Mouse (Mus musculus) A20 (cell line): ENCODE data around the gene Ninj1.

Source experiments
- DNase-seq: peaks from one replicate; pipeline ENCODE4 v3.0.0-alpha.2; 2011; ENCODE audit warnings: low read depth, low spot score

The Ninj1 gene

DNA sequence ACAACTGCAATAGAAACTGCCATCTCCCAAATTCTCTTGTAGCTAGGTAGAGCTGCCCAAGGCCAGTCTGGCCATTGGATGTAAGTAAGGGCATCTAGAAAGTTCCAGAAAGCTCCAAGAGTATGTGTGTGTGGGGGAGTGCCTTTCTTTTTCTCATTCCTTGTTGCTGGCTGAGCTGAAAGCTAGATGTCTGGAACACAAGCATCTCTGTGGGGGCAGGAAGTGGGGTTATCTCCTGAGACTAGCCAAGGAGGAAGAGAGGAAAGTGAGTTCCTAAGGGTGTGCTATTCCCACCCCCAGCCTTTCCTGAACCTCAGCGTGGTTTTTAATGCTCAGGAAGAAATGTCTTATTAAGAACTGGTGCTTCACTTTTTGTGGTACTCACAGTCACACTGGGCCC lies 15.6 kb upstream of the Ninj1 start:
- DNase-seq, result no peak

DNA sequence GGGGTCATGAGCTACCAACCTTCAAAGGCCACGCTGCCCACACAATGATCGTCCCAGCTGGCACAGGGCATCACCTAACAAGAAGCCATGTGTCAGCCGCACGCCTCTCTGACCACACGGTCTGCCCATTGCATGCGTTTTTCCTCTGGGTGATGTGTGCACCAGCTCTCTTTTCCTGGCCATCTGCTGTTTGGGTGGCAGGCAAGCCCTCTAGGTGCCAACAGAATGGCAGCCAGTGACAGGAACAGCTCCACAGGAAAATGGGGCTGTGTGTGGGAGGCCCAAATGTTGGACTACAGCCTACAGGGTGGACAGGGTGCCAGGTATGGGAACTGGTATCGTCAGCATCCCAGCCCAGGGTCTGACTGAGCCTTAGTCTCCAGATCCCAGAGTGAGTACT lies 14.9 kb upstream of the Ninj1 start:
- no peak for DNase-seq

DNA sequence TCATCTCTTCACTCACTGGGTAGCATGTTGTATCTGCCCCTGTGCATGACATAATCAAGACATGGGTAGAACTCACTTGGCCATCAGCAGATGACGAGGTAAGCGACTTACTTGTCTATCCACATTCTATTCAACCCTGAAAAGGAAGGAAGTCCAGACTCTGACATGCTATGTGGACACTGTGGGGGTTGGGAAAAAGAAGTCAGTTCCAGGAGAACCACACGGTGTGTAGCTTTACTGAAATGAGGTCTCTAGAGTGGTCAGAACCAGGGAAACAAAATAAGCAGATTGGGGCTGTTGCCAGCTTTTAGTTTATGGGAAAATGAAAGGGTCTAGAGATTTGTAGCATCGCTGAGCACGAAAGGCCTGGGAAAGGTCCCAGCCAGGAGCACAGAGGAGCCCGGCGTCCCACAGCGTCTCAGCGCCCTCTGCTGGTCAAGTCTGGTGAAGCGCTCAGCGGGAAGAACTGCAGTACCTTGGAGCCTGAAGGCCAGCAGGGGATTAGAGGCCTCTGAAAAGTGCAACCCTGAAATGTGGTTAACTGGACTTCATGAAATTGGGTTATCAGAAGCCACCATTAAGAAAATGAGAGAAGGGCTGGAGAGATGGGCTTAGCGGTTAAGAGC lies 14.2 kb upstream of the Ninj1 start:
- DNase-seq, result peak; percentile 74

DNA sequence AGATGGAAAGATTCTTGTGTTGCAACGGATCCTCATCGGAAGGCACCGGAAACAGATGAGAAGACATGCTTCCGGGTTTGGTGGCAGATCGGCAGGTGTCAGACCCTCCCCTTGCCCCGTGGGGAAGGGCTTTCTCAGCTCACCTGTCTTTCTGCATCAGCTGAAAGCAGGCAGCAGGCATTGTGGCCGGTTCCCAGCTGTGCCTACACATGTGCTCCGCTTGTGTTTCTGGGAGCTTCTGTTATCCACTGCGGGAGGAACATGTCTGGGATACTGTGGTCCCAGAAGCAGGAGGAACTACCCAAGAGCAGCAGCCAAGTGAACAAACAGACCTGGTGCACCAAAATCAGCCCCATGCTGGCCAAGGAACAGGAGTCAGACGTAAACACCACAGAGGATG lies 11.8 kb upstream of the Ninj1 start:
- DNase-seq, result no peak

DNA sequence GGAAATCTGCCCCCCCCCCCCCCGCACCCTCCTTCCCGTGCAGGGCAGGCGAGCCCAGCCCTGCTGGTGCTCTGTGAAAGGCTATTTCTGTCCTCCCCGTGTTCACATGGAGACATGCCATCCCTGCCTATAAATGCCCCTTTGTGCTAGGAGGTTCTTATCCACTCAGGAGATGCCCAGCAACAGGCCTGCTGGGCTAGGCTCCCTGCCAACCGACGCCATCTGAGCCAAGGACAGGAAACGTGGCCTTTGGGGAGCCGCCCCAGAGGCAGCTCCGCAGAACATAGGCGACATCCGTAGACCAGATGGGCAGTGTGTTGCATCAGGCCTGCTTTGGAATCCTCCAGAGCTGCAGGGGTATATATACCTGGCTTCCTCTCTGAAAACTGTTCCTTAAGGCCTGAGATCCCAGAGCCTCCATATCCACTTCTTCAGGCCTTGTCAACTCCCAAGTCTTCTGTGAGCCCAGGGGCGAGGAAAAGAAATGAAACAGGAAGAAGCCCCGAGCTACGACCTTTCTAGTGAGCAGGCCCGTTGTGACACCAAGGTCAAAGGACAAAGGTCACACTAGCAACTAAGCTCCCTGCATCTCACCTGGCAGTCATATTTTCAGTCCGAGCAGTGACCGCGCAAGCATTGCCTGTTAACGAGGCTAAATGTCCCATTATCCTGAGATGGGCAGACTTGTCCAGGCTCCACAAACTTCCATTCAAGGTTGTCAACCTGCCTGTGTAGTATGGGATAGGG lies 8.3 kb upstream of the Ninj1 start:
- DNase-seq, result no peak

DNA sequence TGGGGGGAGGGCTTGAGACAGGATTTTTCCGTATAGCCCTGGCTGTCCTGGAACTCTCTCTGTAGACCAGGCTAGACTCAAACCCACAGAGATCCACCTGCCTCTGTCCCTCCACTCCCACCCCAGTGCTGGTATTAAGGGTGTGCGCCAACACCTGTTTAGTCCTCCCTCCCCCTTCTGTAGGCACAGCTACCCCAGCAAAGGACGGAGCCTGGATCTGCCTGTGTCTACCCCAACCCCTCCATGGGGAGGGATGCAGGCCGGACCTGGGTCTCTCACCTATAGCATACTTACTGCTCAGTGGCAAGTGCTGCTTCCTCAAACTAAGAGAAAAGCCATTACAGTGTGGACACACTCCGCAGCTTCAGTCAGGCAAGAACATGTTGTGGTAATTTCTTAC lies 7.0 kb upstream of the Ninj1 start:
- no peak for DNase-seq

DNA sequence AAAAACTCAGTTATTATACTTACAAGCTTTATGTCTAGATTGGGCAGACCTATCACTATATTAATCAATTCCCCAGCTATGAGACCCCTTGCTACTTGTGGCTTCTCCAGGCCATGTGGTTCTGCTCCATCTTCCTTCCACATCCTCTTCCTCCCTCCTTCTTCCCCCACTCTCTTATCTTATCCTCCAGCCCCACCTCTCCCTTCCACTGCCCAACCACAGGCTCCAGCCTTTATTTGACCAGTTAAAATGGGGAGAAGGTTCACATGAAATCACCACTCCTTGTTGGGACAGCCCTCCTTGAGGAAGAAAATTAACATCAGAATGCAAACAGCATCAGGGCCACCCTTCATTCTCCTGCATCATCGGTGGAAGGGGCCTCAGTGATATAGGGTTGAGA lies 6.6 kb upstream of the Ninj1 start:
- DNase-seq, result no peak

DNA sequence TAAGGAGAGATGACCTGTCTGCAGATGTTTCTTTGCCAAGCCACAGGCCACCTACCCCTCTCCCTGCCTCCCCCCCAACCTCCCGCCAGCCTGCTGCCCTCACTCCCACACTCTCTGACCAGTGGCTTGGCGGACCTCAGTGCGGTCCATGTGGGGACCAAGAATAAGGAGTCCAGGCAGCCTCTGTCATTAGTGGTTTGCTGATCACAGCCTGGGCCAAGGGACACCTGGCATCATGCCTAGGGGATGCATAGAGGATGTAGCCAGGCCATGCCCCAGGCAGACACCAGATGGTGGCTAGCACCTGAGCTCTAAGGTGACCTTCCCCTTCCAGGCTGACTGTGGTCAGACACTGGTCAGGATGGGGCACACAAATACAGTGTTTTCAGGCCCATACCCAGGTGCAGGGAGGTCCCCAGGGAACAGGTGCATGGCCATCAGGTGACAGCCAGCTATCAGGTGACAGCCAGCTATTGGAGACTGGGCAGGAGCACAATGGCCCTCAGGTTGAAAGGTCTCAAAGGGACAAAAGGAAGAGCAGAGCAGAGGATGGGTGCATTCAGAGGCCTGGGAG lies 5.8 kb upstream of the Ninj1 start:
- DNase-seq, result peak; percentile 29

DNA sequence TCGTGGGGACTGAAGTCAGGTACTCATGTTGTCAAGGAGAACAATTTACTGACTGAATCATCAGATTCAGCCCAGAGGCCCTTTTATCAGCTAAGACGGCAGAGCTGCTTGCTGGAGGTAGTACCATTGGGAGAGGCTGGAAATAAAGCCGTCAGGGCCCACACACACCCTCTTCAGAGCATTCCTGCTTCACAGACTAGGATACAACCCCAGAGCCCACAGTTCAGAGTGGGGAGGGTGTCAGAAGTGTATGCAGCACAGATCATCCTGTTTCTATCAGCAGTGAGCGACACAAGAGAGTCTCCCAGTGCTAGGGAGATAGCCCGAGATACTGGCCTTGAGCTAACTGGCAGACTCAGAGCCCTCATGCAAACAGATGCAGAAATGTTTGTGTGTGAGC lies 4.1 kb upstream of the Ninj1 start:
- no peak for DNase-seq

DNA sequence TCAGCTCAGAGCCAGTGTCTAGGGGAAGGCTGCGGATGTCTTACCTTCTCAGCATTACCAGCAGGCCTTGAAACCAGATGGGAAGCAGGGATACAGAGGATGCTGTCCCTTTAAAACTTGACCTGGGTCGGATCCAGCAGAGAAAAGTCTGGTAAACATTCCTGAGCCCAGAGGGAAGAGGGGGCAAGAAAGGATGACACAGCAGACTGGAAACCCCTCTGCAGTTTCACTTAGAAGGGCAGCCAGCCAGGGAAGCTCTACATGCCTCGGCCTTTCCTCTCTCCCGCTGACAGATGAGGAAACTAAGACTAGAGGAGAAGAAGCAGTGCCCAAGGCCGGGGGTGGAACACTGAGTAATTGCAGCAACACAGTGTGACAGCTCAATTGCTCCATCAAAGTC lies 3.6 kb upstream of the Ninj1 start:
- DNase-seq, result no peak

DNA sequence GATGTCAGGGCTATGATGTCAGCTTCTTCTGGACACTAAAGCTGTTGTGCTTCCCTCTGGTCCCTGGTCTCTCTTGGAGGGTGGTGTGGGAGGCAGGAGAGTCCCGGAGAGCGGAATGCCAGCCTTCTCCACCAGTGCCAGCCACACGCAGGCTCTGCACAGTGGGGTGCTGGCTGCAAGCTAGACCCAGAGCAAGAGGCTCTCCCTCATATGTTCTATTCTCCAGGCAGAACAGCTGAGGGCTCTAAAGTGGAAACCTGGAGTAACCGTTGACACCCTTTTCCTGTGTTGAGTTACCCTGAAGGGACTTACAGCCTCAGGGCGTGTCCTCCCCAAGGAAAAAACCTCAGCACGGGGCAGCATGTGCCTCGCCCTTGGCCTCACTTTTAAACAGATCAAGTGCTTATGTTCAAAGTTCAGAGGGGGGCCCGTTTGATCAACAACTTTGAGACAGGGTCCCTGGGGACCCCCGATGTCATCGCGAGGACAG lies 442 bp upstream of the Ninj1 start:
- DNase-seq, result no peak

DNA sequence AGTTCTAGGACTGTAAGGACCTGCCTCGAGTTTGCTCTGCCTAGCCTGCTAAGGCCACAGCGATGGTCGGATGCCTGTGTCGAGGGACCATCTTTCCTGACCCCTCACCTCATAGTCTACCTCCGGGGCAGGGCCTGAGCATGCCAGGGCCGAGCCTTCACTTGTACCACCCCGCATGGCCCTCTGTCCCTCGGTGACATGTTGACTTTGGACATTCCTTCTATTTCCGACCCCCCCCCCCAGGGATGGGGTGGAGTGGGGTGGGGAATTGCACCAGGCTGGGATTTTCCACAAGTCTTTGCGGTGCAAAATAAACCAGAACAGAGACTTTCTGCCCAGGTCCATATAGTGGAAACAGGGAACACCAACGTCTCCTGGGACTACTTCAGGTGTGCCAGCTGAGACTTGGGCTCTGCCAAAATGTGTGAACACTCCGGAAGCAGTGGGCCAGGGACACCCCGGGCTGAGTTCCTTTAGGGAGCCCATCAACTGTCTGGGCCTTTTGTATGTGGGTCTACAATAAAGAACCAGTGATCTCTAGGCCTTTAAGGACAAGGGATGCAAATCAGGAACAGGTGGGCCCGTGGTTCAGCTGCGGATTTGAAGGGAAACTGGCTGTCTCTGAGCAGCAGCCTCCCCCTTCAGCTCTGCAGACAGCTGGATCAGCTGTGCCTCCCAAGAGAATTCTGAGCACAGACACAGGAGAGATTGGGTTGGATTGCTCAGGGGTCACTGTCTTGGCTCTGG lies 1.1 kb downstream of the Ninj1 start:
- peak; percentile 54 for DNase-seq

DNA sequence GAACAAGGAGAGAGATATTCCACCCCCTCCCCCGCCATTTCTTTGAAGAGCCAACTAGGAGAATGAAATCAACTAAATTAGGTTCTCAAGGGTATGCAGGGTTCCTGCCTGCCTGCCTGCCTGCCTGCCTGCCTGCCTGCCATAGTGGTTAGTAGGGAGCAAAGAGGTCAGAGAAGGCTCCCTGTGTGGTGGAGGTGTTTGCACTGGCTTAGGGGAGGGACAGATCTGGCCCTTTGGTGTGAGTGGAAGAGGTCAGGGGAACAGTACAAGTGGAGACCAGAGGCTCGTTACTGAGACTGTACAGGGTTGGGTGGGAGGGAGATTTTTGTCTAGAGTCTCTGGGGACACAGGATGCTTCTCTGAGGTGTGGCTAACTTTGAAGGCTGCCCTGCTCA lies 1.7 kb downstream of the Ninj1 start:
- no peak for DNase-seq

DNA sequence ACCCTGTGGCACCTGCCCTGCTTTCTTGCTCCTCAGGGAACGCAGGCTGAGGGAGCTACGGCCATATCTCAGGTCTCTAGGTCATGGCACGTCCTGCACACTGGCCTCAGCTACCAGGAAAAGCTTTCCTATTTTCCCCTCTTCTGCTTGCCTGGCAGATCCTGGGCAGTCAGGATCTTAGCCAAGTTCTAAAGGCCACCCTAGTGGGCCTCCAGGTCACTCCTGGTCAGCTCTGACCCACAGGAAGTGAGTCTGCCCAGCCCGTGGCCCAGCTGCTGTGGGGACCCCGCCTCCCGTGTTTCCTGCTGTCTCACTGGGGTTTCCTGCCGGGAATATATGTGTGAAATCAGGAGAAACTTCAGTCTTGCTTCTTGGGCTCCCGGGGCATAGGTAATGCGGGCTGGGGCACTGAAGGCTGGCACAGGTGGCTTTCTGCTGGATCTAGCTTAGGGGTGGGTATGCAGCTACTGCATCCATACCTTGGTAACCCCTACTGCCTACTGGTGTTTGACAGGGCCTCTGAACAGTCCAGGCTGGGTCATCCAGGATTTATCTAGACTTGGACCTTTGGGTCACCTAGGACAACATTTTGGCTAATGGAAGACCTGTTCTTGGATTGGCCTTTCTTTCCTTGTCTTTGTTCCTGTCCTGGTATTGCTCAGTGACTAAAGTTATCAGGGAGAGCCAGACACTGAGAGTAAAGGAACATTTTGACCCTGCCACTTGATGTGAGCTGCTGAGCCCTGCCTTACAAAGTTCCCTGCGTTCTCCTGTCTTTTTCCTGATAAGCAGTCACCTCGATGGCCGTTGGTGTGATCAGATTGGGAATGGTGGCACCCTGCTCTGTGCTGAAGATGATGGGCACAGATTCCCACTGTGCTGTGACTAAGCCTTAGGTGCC lies 2.9 kb downstream of the Ninj1 start:
- DNase-seq, result no peak

DNA sequence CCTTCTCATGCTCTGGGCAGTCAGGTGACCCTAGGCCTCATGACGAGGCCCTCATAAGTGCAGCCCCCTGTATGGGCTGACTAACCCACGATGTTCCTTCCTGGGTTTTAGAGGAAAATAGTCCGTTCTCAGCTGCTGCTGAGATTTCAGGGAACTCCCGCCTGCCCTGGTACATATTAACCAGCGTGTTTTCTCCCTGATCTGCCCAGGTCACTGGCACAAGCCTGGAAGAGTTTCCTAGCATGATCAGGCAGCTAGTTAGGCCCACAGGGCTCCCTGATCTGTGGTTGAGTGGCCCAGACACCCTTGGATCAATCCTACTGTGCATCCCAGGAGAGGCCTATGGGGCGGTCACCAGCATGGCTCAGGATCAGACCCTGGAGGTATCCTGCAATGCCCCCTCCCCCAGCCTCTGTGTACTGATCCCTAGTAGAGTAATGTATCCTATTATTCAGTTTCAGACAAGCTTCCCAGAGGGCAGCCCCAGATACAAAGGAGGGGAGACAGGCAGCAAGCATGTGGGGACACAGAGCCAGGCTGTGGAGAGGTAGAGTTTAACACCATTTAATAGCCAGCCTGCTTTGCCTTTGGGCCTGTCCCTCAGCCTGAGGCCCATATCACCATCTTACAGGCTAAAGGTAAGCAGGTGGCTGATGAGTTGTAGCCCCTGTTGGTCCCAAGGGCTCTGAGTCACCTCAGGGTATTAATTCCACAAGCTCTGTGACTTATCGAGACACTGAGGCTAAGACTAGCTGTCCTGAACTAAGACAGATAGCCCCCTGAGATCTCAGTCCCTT lies 3.8 kb downstream of the Ninj1 start:
- no peak for DNase-seq

DNA sequence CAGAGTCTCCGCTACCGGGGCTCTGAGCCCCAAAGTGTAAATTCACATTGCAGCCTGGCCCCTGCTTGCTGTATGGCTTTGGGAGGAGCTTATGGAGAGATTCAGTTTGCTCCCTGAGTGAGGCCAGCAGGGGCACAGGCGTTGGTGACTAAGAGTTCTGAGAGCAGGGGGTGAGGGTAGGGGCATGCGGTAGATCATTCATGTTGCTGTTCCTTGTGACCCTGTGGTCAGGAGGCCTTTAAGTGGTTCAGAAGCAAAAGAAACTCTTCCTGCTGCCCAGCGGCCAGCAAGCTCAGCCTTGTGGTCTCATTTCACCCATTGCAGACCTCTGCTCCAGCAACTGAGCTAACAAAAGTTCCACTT lies 4.4 kb downstream of the Ninj1 start:
- no peak for DNase-seq

DNA sequence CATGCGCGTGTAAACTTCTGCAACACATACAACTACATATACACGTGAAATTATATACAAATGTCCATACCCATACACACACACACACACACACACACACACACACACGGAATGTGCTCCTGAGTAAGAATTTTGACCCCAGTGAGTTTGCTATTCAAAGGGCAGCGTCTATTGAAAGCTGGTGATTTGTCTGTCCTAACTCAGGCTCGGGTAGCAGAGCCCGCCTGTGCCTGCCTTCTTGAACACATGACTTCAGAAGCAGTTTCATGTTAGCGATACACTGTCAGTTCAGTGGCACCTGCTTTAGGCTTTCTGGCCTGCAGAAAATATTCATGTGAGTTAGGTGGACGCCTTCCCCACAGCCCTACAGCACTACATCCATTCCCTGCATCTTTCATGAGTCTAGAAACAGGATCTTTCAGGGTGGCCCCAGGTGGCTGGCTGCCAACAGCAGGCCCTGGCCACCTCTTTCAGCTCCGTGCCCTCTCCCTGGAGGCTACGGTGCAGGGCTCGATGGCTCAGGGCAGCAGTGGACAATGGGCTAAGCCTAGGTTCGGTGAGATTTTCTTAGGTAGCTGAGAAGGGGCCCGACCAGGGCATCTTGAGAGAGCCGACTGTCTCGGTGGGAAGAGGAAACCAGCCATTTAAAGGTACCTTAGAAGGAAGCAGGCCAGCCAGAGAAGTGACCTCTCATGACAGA lies 5.0 kb downstream of the Ninj1 start:
- DNase-seq, result no peak

DNA sequence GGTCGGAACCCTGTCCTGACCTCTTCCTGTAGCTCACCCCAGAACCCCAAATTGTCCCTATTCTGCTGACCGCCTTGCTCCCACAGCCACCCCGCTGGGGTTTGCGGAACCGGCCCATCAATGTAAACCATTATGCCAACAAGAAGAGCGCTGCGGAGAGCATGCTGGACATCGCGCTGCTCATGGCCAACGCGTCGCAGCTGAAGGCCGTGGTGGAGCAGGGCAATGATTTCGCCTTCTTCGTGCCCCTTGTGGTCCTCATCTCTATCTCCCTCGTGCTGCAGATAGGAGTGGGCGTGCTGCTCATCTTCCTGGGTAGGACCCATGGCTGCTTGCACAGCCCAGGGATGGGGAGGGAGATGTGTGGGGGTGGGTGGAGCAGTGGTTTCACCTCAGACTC lies 6.4 kb downstream of the Ninj1 start:
- no peak for DNase-seq

DNA sequence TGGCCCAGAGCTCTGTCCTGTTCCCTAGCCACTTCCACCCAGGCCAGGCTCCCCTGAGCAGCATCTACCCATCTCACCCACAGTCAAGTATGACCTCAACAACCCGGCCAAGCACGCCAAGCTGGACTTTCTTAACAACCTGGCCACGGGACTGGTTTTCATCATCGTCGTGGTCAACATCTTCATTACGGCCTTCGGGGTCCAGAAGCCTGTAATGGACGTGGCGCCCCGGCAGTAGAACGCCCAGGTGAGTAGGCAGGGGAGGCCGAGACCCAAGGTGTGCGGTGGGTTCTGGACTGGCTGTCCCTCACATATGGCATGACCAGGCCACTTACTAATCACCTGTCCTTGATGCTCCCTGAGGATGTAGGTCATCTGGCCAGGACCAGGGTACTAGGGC lies 7.5 kb downstream of the Ninj1 start:
- no peak for DNase-seq

DNA sequence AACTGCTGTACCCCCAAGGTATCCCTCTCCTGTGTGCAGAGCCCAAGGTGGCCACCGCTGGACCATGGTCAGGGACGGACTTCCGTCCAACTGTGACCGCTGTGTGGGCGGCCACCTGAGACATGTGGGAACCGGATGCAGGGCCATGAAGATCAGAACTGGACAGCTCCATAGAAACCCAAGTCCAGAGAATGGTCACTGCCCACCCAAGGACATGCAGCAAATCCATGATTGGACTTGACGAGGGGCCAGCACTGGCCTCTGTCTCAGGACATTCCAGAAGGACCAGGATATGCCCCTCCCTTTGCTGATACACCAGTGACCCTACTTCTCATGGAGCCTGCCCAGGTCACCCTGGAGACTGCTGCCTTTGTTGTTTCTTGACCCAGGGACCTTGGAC lies 8.4 kb downstream of the Ninj1 start:
- no peak for DNase-seq
